Mouse (Mus musculus) B cell, adult 62 days (primary cell): Measurements from ENCODE around the gene Hdac2. TPM values are rescaled to one million over a fixed set of nuclear protein-coding genes. Genes with fewer than 3 reads are reported as not detected.

Experiments used
- total RNA-seq: library from RNA; stranded (reverse); gene quantifications from 4 replicates; pipeline ENCODE4 v1.2.4, GENCODE M21; 2023

Gene Hdac2
- 41.0 to 46.1 TPM (median 43.6 TPM) in 4 replicates for total RNA-seq

GRCm38 (mm10) chr10:36974086-36974675, at the start of gene Hdac2:
Gene Hdac2, plus strand, starts transcription at chr10:36974544.

Other genes starting within 250 kb of the Hdac2 start
- 47.1 to 50.6 TPM (median 48.6 TPM) in 4 replicates for gene Marcks, start 164.4 kb downstream of the Hdac2 start, total RNA-seq